Mouse (Mus musculus): ENCODE measurements at regions not wholly inside any gene's neighbourhood (a gene's known extent, or its start where the extent isn't known, plus 50 kb on each side); places are given as distances from the start of the nearest gene placed in this dataset.
"Not testable (repeated sequence)": the region's sequence is repeated elsewhere in the genome, so short reads cannot be mapped to it uniquely, and the experiment has no call there.

DNA sequence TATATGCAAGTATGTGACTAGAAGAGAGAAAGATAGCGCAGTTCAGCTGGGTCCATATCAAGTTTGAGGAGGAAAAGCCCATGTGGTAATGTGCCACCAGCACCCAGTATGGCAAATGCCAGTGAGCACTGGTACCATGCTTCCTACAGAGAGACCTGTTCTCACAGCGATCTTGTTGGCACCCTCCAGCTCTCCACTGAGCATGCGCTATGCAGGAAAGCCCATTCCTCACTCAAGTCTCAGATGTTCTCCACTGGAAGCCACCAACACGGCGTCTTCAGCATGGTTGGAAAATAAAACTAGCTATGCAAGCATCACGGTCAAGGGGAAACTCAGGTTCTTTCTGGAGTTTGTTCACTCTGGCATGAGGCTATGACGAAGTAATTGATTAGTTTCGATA is 567.3 kb upstream of the Gm10131 start:
- 82% methylated on average over 8 of the region's 8 CpGs for WGBS
- no peak for DNase-seq
- H3K27ac ChIP-seq (ENCODE audit: insufficient read depth, low read length) = no peak overlapping the region
- no peaks in the 10 kb centered on the region for H3K27me3 ChIP-seq (ENCODE audit: control insufficient read depth, insufficient read depth, low read length)
- H3K4me3 ChIP-seq (replicated peaks; ENCODE audit: insufficient read depth, low read depth, low read length) = no peak overlapping the region
- TF ChIP-seq POLR2A (IDR thresholded peaks at IDR 0.05; ENCODE audit: borderline replicate concordance, insufficient read depth, low read length) = no peak
- no peak for TF ChIP-seq CTCF (IDR thresholded peaks at IDR 0.05; ENCODE audit: borderline replicate concordance, insufficient read depth, low read depth, low read length)
- peaks cover 13% of the 10 kb centered on the region for H3K4me1 ChIP-seq (ENCODE audit: control insufficient read depth, insufficient read depth, low read length)

DNA sequence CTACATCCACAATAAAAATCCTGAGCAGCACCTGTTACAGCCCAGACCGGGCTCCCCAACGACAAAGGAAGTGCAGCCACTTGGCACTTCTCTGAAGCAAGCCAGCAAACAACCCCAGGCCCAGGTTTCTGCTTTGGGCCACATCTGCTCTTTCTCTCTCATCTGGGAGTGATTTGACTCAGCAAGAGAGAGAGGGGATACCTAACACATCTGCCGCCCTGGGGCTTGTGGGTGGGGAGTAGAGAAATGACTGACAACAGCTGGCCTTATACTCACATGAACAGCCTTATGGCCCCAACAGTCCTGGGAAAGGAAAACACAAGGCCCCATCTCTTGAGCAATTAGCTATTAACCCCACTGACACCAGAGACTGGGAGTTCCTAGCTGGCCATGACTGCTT is 560.2 kb upstream of the Gm10131 start:
- H3K4me1 ChIP-seq (ENCODE audit: control insufficient read depth, insufficient read depth, low read length) = no peaks in the 10 kb centered on the region
- no peak overlapping the region for H3K4me3 ChIP-seq (replicated peaks; ENCODE audit: insufficient read depth, low read depth, low read length)
- DNase-seq = no peak
- no peaks in the 10 kb centered on the region for H3K27me3 ChIP-seq (ENCODE audit: control insufficient read depth, insufficient read depth, low read length)
- no peak overlapping the region for H3K27ac ChIP-seq (ENCODE audit: insufficient read depth, low read length)
- 65% methylated on average over 3 of the region's 3 CpGs for WGBS
- TF ChIP-seq CTCF (IDR thresholded peaks at IDR 0.05; ENCODE audit: borderline replicate concordance, insufficient read depth, low read depth, low read length) (no peak), POLR2A (IDR thresholded peaks at IDR 0.05; ENCODE audit: borderline replicate concordance, insufficient read depth, low read length) (no peak)

DNA sequence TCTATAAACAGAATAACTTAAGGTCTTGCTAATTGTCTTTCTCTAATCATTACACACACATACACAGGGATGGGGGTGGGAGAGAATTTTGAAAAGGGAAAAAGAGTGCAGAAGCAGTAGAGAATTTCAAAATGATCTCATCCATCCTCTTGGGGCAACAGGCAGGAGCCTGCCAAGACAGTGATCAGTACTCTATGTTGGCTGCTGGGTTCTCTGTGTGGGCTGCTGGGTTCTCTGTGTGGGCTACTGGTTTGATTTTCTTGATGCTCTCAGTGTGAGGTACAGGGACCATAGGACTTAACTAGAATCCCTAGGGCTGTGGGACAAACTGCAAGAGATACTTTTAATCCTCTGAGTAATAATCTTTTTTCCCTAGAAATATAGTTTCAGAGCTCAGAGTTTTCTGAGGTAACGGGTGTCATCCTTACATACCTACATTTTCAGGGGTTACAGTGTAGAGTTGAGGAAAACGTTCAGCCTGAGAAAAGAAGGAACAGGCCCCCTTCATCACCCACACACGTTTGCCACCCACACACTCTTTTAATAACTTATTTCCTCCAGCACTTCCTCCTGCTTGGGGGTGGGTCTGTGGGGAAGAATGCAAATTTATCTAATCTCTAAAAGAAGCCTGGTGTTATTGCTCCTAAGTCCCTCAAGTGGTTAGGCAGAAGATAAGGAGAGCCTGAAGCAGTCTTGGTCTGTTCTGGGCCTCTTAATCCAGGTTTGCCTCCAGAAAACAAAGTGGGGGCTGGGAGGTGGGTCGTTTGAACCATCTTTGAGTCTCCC is 559.6 kb upstream of the Gm10131 start:
- Histone ChIP-seq H3K27me3 (ENCODE audit: control insufficient read depth, insufficient read depth, low read length) (no peaks in the 10 kb centered on the region), H3K4me3 (replicated peaks; ENCODE audit: insufficient read depth, low read depth, low read length) (no peak overlapping the region), H3K4me1 (ENCODE audit: control insufficient read depth, insufficient read depth, low read length) (no peaks in the 10 kb centered on the region), H3K27ac (ENCODE audit: insufficient read depth, low read length) (no peak overlapping the region)
- TF ChIP-seq POLR2A (IDR thresholded peaks at IDR 0.05; ENCODE audit: borderline replicate concordance, insufficient read depth, low read length) (no peak), CTCF (IDR thresholded peaks at IDR 0.05; ENCODE audit: borderline replicate concordance, insufficient read depth, low read depth, low read length) (no peak)
- 71% methylated on average over 4 of the region's 4 CpGs for WGBS
- no peak for DNase-seq

DNA sequence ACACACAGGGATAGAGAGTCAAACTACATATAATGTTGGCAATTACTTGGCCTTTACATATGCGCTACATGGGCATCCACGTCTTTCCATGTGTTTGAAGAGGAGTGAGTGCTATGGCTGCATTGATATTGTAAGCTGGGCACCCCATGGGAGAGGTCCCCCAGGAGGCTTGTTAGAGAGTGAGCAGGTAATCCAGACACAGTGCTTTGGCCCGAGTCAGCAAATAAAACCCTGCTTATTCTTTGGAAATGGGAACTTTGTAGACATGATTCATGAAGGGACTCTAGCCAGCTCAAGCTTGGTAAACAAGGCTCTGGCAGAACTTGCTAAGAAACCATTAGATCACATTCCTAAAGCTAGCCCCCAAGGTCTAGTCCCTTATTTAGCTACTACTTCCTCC is 557.6 kb upstream of the Gm10131 start:
- no peak for DNase-seq
- no peak overlapping the region for H3K27ac ChIP-seq (ENCODE audit: insufficient read depth, low read length)
- TF ChIP-seq POLR2A (IDR thresholded peaks at IDR 0.05; ENCODE audit: borderline replicate concordance, insufficient read depth, low read length) (no peak), CTCF (IDR thresholded peaks at IDR 0.05; ENCODE audit: borderline replicate concordance, insufficient read depth, low read depth, low read length) (no peak)
- H3K4me3 ChIP-seq (replicated peaks; ENCODE audit: insufficient read depth, low read depth, low read length) = no peak overlapping the region
- no peaks in the 10 kb centered on the region for H3K4me1 ChIP-seq (ENCODE audit: control insufficient read depth, insufficient read depth, low read length)
- no peaks in the 10 kb centered on the region for H3K27me3 ChIP-seq (ENCODE audit: control insufficient read depth, insufficient read depth, low read length)
- WGBS = 94% methylated on average over 3 of the region's 3 CpGs

DNA sequence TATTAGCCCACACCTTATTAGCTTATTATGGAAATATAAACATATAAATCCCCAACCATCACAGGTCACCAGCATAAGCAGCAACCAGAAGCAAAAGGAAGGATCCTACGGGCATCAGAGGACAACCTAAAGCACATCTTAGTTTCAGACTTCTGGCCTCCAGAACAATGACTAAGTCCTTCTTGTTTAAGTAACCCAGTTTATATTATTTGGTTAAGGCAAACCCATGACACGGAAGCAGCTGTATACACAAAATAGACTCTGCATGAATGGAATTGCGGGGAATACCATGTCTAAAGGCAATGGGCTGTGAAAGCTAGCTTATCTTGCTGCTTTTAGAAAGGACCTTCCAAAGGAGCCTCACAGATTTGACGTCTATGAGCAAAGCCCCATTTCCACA is 552.9 kb upstream of the Gm10131 start:
- H3K27ac ChIP-seq (ENCODE audit: insufficient read depth, low read length) = no peak overlapping the region
- H3K27me3 ChIP-seq (ENCODE audit: control insufficient read depth, insufficient read depth, low read length) = no peaks in the 10 kb centered on the region; the same call in 1 of the 2 replicates
- no peak overlapping the region for H3K4me3 ChIP-seq (replicated peaks; ENCODE audit: insufficient read depth, low read depth, low read length)
- DNase-seq = no peak
- H3K4me1 ChIP-seq (ENCODE audit: control insufficient read depth, insufficient read depth, low read length) = no peaks in the 10 kb centered on the region
- TF ChIP-seq CTCF (IDR thresholded peaks at IDR 0.05; ENCODE audit: borderline replicate concordance, insufficient read depth, low read depth, low read length) = no peak
- TF ChIP-seq POLR2A (IDR thresholded peaks at IDR 0.05; ENCODE audit: borderline replicate concordance, insufficient read depth, low read length) = no peak
- 96% methylated on average over 4 of the region's 4 CpGs for WGBS

DNA sequence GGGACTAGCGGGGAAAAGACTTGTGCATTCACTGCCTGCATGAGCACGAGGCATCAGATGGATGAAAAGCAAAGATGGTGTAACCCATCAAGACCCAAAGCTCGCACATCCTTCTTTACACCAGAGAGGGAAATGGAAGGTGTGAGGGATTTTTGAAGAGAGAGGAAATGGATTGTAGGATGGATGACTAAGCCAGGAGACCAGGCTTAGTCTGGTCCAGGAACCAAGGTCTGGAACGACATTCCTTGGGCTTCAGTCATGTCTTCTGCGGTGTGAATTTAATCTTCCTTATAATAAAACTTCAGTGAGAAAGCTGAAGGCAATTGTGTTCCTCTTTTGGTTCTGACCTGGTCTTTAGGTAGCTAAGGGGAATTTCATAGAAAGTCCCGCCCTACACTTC is 551.0 kb upstream of the Gm10131 start:
- Histone ChIP-seq H3K4me3 (replicated peaks; ENCODE audit: insufficient read depth, low read depth, low read length) (no peak overlapping the region), H3K4me1 (ENCODE audit: control insufficient read depth, insufficient read depth, low read length) (no peaks in the 10 kb centered on the region), H3K27me3 (ENCODE audit: control insufficient read depth, insufficient read depth, low read length) (no peaks in the 10 kb centered on the region; the same call in 1 of the 2 replicates), H3K27ac (ENCODE audit: insufficient read depth, low read length) (no peak overlapping the region)
- TF ChIP-seq CTCF (IDR thresholded peaks at IDR 0.05; ENCODE audit: borderline replicate concordance, insufficient read depth, low read depth, low read length) = no peak
- DNase-seq = no peak
- WGBS = 96% methylated on average over 6 of the region's 6 CpGs

DNA sequence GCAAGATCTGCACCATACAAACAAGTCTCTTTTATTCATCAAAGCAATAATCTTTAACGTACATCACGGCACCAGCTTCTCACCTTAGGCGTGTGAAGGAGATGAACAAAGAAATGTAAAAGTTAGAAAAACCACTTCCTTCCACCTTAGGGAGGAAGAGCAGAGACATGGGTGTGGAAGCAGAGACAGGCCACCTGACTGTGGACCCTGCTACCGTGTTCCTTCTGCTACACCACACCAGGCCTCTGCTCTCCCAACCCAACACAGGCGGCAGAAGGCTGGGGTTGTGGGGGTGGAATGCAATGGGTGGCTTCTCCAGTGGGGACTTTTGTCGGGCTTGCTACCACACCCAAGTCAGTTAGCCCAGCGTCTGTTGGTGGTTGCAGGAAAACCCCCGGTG is 540.2 kb upstream of the Gm10131 start:
- 94% methylated on average over 8 of the region's 8 CpGs for WGBS
- no peaks in the 10 kb centered on the region for H3K4me1 ChIP-seq (ENCODE audit: control insufficient read depth, insufficient read depth, low read length)
- no peak for TF ChIP-seq CTCF (IDR thresholded peaks at IDR 0.05; ENCODE audit: borderline replicate concordance, insufficient read depth, low read depth, low read length)
- TF ChIP-seq POLR2A (IDR thresholded peaks at IDR 0.05; ENCODE audit: borderline replicate concordance, insufficient read depth, low read length) = no peak
- no peak overlapping the region for H3K4me3 ChIP-seq (replicated peaks; ENCODE audit: insufficient read depth, low read depth, low read length)
- DNase-seq = no peak
- H3K27me3 ChIP-seq (ENCODE audit: control insufficient read depth, insufficient read depth, low read length) = no peaks in the 10 kb centered on the region
- H3K27ac ChIP-seq (ENCODE audit: insufficient read depth, low read length) = no peak overlapping the region

DNA sequence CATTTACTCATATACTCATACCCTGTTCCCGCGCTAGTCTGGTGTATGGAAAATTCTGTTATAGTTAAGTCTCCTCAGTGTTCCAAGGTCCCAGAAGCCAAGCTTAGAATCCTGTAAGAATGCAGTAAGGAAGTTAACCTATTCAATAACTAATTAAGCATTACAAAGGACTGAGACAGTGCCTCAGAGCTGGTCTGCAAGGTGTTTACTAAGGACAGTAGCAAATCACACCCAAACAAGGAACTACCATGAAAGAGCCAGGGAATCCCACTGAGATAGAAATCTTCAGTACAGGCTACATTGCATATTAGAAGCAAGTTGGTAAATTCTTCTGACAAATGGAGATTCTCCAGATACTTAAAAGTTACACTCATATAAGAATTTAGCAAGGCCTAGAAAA is 516.7 kb upstream of the Gm10131 start:
- not testable (repeated sequence) for H3K4me1 ChIP-seq (ENCODE audit: control insufficient read depth, insufficient read depth, low read length); H3K27ac ChIP-seq (ENCODE audit: insufficient read depth, low read length); H3K27me3 ChIP-seq (ENCODE audit: control insufficient read depth, insufficient read depth, low read length); H3K4me3 ChIP-seq (replicated peaks; ENCODE audit: insufficient read depth, low read depth, low read length); DNase-seq
- WGBS = 96% methylated on average over 2 of the region's 2 CpGs
